Mouse (Mus musculus): ENCODE results near the gene Mup8. TPM values are rescaled to one million over a fixed set of nuclear protein-coding genes. Genes with fewer than 3 reads are reported as not detected.
"Not testable (repeated sequence)": the region's sequence is repeated elsewhere in the genome, so short reads cannot be mapped to it uniquely, and the experiment has no call there.

Mup8 gene
- polyA plus RNA-seq (2015; fragmentation: Nextera tagmentation; extraction: Ambion mirVana), result not detected in 2 replicates

DNA sequence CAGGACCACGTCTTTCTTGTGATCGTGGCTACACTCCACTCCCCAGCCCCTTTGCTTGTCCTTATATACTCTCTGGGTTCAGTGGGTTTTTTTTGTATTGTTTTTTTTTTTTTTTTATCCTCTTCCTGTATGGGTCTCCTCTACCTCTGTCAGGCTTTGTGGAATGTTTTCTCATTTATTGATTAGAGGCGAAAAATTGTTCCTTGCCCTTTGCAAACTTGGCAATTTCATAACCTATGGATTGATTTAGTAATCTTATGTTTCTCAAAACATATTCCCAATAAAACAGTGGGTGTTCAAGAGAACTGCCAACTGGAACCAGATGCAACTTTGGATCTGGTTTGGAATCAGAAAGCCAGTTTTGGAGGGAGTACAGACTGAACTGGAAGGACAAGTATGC lies at the start of gene Mup8:
Gene Mup8, minus strand, starts transcription at position 101 of the 400 bp plus-strand sequence.
- not testable (repeated sequence) for H3K9me3 ChIP-seq (ENCODE audit: control insufficient read depth); H3K4me1 ChIP-seq (replicated peaks; ENCODE audit: control insufficient read depth, insufficient read depth, low read length); H3K27ac ChIP-seq (ENCODE audit: low read depth, low read length); ATAC-seq; H3K27me3 ChIP-seq (replicated peaks; ENCODE audit: control insufficient read depth, insufficient read depth, low read length); H3K9ac ChIP-seq (ENCODE audit: low read depth, low read length); H3K4me3 ChIP-seq (ENCODE audit: low read depth, low read length); H3K36me3 ChIP-seq (ENCODE audit: control insufficient read depth, insufficient read depth); H3K4me2 ChIP-seq (replicated peaks; ENCODE audit: low read depth)
- WGBS, result 75% methylated on average over 3 of the region's 3 CpGs

- H3K27me3 ChIP-seq (replicated peaks; ENCODE audit: control insufficient read depth, insufficient read depth, low read length); H3K4me2 ChIP-seq (replicated peaks; ENCODE audit: low read depth); H3K27ac ChIP-seq (ENCODE audit: low read depth, low read length); H3K4me3 ChIP-seq (ENCODE audit: low read depth, low read length); H3K36me3 ChIP-seq (ENCODE audit: control insufficient read depth, insufficient read depth); H3K9me3 ChIP-seq (ENCODE audit: control insufficient read depth); ATAC-seq; H3K4me1 ChIP-seq (replicated peaks; ENCODE audit: control insufficient read depth, insufficient read depth, low read length); H3K9ac ChIP-seq (ENCODE audit: low read depth, low read length): not testable (repeated sequence)
- WGBS, result 74% methylated on average over 10 of the region's 11 CpGs
These were observed 43.8 kb upstream of the Mup8 start for GRCm38 (mm10) chr4:60265977-60266770.

GRCm38 (mm10) chr4:60262706-60263105 lies 40.3 kb upstream of the Mup8 start:
- not testable (repeated sequence) for H3K4me1 ChIP-seq (replicated peaks; ENCODE audit: control insufficient read depth, insufficient read depth, low read length); ATAC-seq

More at GRCm38 (mm10) chr4:60262706-60263105, 40.3 kb upstream of the Mup8 start:
- WGBS, result 97% methylated on average over 3 of the region's 4 CpGs
- not testable (repeated sequence) for H3K36me3 ChIP-seq (ENCODE audit: control insufficient read depth, insufficient read depth); H3K4me3 ChIP-seq (ENCODE audit: low read depth, low read length); H3K27ac ChIP-seq (ENCODE audit: low read depth, low read length); H3K4me2 ChIP-seq (replicated peaks; ENCODE audit: low read depth); H3K27me3 ChIP-seq (replicated peaks; ENCODE audit: control insufficient read depth, insufficient read depth, low read length); H3K9me3 ChIP-seq (ENCODE audit: control insufficient read depth); H3K9ac ChIP-seq (ENCODE audit: low read depth, low read length)

Other genes starting within 250 kb of the Mup8 start
- gene Mup7, start 152.1 kb downstream of the Mup8 start, polyA plus RNA-seq (2015; fragmentation: Nextera tagmentation; extraction: Ambion mirVana), result not detected in 2 replicates
- gene Mup2, start 68.3 kb downstream of the Mup8 start, polyA plus RNA-seq (2015; fragmentation: Nextera tagmentation; extraction: Ambion mirVana), result not detected in 2 replicates
- gene Mup9, start 199.4 kb upstream of the Mup8 start, polyA plus RNA-seq (2015; fragmentation: Nextera tagmentation; extraction: Ambion mirVana), result not detected in 2 replicates